Mouse (Mus musculus): ENCODE measurements around the gene Hddc3. TPM values are rescaled to one million over a fixed set of nuclear protein-coding genes. Genes with fewer than 3 reads are reported as not detected.

Hddc3 gene
- total RNA-seq, 2 experiments from 2014 or later, result 17.6 to 21.1 TPM

- DNase-seq, result no peak
- intact Hi-C loops (cut with DNase I), result no loop called here
Observed at GRCm38 (mm10) chr7:80368635-80369421, 25.9 kb downstream of the Hddc3 start.

- intact Hi-C loops (cut with DNase I), result no loop called here
- DNase-seq, result no peak
Observed at GRCm38 (mm10) chr7:80369461-80369860, 26.6 kb downstream of the Hddc3 start.

- DNase-seq, result no peak
- intact Hi-C loops (cut with DNase I), result loop anchor here (5.0 kb wide), 1 partner anchor 228 kb away; no protein-coding TSS in a partner anchor
Observed at GRCm38 (mm10) chr7:80369967-80370431, 27.1 kb downstream of the Hddc3 start.

- intact Hi-C loops (cut with DNase I), result loop anchor here (1.0 to 5.0 kb wide), 2 partner anchors 30 to 228 kb away; no protein-coding TSS in a partner anchor
- peak; percentile 84 to 85 for DNase-seq
Observed at GRCm38 (mm10) chr7:80370649-80371040, 27.7 kb downstream of the Hddc3 start.

- DNase-seq, result peak; percentile 69 to 72
- intact Hi-C loops (cut with DNase I), result loop anchor here (1.0 to 5.0 kb wide), 2 partner anchors 31 to 229 kb away; no protein-coding TSS in a partner anchor
Observed at GRCm38 (mm10) chr7:80371041-80371751, 28.3 kb downstream of the Hddc3 start, which contains the start of gene Man2a2. Man2a2 (minus strand) TSS chr7:80371375.

GRCm38 (mm10) chr7:80372166-80372565, 29.3 kb downstream of the Hddc3 start:
- DNase-seq, result no peak
- intact Hi-C loops (cut with DNase I), result loop anchor here (5.0 kb wide), 1 partner anchor 230 kb away; no protein-coding TSS in a partner anchor

- intact Hi-C loops (cut with DNase I), result loop anchor here (5.0 kb wide), 1 partner anchor 230 kb away; no protein-coding TSS in a partner anchor
- no peak for DNase-seq
Observed at GRCm38 (mm10) chr7:80372667-80373066, 29.8 kb downstream of the Hddc3 start.

GRCm38 (mm10) chr7:80373352-80373751, 30.4 kb downstream of the Hddc3 start:
- intact Hi-C loops (cut with DNase I), result loop anchor here (5.0 kb wide), 1 partner anchor 231 kb away; no protein-coding TSS in a partner anchor
- no peak for DNase-seq

GRCm38 (mm10) chr7:80373850-80374249, 30.9 kb downstream of the Hddc3 start:
- DNase-seq, result no peak

GRCm38 (mm10) chr7:80374280-80374679, 31.4 kb downstream of the Hddc3 start:
- DNase-seq, result no peak
- intact Hi-C loops (cut with DNase I), result loop anchor here (5.0 kb wide), 1 partner anchor 232 kb away; no protein-coding TSS in a partner anchor

More at GRCm38 (mm10) chr7:80373850-80374249, 30.9 kb downstream of the Hddc3 start:
- intact Hi-C loops (cut with DNase I), result loop anchor here (5.0 kb wide), 1 partner anchor 232 kb away; no protein-coding TSS in a partner anchor

- intact Hi-C loops (cut with DNase I), result loop anchor here (5.0 kb wide), 1 partner anchor 232 kb away; no protein-coding TSS in a partner anchor
- no peak for DNase-seq
Observed at GRCm38 (mm10) chr7:80374733-80375132, 31.8 kb downstream of the Hddc3 start.

GRCm38 (mm10) chr7:80375376-80376039, 32.6 kb downstream of the Hddc3 start:
- DNase-seq, result no peak
- intact Hi-C loops (cut with DNase I), result no loop called here

GRCm38 (mm10) chr7:80376192-80376591, 33.3 kb downstream of the Hddc3 start:
- intact Hi-C loops (cut with DNase I), result no loop called here
- DNase-seq, result no peak

GRCm38 (mm10) chr7:80377471-80377870, 34.6 kb downstream of the Hddc3 start:
- intact Hi-C loops (cut with DNase I), result no loop called here
- peak in 1 of 2 experiments; percentile 76 for DNase-seq

GRCm38 (mm10) chr7:80379531-80379930, 36.6 kb downstream of the Hddc3 start:
- DNase-seq, result no peak
- intact Hi-C loops (cut with DNase I), result no loop called here

- DNase-seq, result no peak
- intact Hi-C loops (cut with DNase I), result loop anchor here (10.0 kb wide), 2 partner anchors 332 to 462 kb away; no protein-coding TSS in a partner anchor
Observed at GRCm38 (mm10) chr7:80382919-80383318, 40.0 kb downstream of the Hddc3 start.

GRCm38 (mm10) chr7:80386235-80386930, 43.5 kb downstream of the Hddc3 start:
- intact Hi-C loops (cut with DNase I), result loop anchor here (1.0 to 10.0 kb wide), 4 partner anchors 194 to 458 kb away; no protein-coding TSS in a partner anchor
- peak; percentile 89 to 91 for DNase-seq

- peak in 1 of 2 experiments; percentile 44 for DNase-seq
- intact Hi-C loops (cut with DNase I), result loop anchor here (10.0 kb wide), 2 partner anchors 328 to 458 kb away; no protein-coding TSS in a partner anchor
Observed at GRCm38 (mm10) chr7:80387033-80387632, 44.2 kb downstream of the Hddc3 start.

Data from gastrocnemius, postnatal 36 days (tissue).